Mouse (Mus musculus) embryonic fibroblast, embryonic 13.5 days (primary cell): ENCODE results near the gene Ttc16.

Source experiments
- CTCF ChIP-seq: IDR thresholded peaks from 2 replicates; pipeline ENCODE4 v1.5.1; 2011; ENCODE audit warnings: mild to moderate bottlenecking, control low read depth, low read length, moderate library complexity, borderline replicate concordance; ENCODE audit not compliant: insufficient read depth
- POLR2A ChIP-seq: IDR thresholded peaks from 2 replicates; pipeline ENCODE4 v1.6.1; 2011; ENCODE audit warnings: low read depth, mild to moderate bottlenecking, control low read depth, low read length, moderate library complexity

DNA sequence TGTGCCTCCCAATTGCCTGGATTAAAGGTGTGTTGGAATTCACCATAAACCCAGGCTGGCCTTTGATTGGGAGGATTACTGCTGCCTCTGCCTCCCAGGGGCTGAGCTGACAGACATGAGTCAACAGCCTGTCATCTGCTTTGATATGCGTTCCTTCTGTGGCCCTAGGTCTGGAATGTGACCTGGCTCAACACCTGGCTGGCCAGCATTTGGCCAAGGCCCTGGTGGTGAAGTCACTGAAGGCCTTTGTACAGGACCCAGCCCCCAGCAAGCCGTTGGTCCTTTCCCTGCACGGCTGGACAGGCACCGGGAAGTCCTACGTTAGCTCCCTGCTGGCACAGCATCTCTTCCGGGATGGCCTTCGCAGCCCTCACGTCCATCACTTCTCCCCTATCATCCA is 16.9 kb downstream of the Ttc16 start:
- TF ChIP-seq CTCF (no peak), POLR2A (no peak)
